Mouse (Mus musculus) embryonic stem cell, embryonic (primary cell): ENCODE measurements at regions not wholly inside any gene's neighbourhood (a gene's known extent, or its start where the extent isn't known, plus 50 kb on each side); places are given as distances from the start of the nearest gene placed in this dataset.

Experiments used
- CTCF ChIA-PET, 4 experiments: fragments of 300-600 bp in 2 of 4; fragments of 350-600 bp in 2 of 4; sonication (Branson Sonifier 250); formaldehyde crosslinking; loops; one replicate each; lab custom pipeline; 2022; ENCODE audit warnings: inconsistent platforms in 2 of 4; lab: Charles Lee
- POLR2A ChIA-PET, 4 experiments: fragments of 300-600 bp in 2 of 4; fragments of 350-600 bp in 2 of 4; sonication (Branson Sonifier 250); formaldehyde crosslinking; loops; one replicate each; lab custom pipeline; 2022; ENCODE audit warnings: antibody characterized with exemption in 4 of 4, inconsistent platforms in 1 of 4; lab: Charles Lee

GRCm38 (mm10) chr5:128492541-128492940 is 59.7 kb upstream of the Tmem132d start:
- ChIA-PET CTCF (interaction anchor here (0.5 to 2.6 kb wide), 10 partner anchors 11 to 1256 kb away, joined by 3 to 23 read pairs (median 10); no protein-coding TSS in a partner anchor), POLR2A (interaction anchor here in 2 of 4 experiments (0.6 to 0.7 kb wide), 2 partner anchors 16 to 852 kb away, joined by 3 read pairs; no protein-coding TSS in a partner anchor)

- POLR2A ChIA-PET: interaction anchor here in 2 of 4 experiments (0.5 to 1.5 kb wide), 7 partner anchors 9 to 532 kb away, joined by 3 to 6 read pairs (median 4); no protein-coding TSS in a partner anchor
Observed at GRCm38 (mm10) chr5:128491155-128491554, 58.3 kb upstream of the Tmem132d start.

DNA sequence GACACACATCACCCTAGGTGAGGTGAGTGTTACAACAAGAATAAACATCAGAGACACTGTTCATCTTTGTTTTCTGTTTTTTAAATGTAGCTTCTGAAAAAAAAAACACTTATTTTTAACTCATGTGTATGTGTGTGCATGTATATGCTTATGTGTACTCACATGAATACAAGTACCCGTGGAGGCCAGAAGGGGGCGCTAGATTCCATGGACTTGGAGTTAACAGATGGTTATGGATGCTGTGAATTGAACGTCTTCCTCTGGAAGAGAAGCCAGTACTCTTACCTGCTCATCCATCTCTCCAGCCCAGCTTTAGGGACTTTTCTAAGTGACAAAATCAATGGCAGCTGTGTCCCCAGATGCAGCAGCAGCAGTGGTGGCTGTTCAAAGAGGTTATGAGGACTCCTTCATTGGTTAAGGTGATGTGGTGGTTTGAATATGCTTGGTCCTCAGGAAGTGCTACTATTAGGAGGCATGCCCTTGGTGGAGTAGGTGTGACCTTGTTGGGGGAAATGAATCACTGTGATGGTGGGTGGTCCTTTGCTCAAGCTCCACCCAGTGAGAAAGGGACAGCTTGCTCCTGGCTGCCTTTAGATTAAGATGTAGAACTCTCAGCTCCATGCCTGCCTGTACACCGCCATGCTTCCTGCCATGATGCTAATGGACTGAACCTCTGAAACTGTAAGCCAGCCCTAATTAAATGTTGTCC is 56.1 kb upstream of the Tmem132d start:
- CTCF ChIA-PET: interaction anchor here (0.5 to 2.8 kb wide), 9 partner anchors 9 to 829 kb away, joined by 3 to 16 read pairs (median 3); no protein-coding TSS in a partner anchor
- POLR2A ChIA-PET: no interaction called here

More at GRCm38 (mm10) chr5:128491155-128491554, 58.3 kb upstream of the Tmem132d start:
- CTCF ChIA-PET: interaction anchor here (0.5 to 2.8 kb wide), 72 partner anchors 8 to 1433 kb away, joined by 3 to 23 read pairs (median 4); partner anchors contain the start of genes Fzd10 (in 2 of the 4) and Glt1d1 (in 1 of the 4)

DNA sequence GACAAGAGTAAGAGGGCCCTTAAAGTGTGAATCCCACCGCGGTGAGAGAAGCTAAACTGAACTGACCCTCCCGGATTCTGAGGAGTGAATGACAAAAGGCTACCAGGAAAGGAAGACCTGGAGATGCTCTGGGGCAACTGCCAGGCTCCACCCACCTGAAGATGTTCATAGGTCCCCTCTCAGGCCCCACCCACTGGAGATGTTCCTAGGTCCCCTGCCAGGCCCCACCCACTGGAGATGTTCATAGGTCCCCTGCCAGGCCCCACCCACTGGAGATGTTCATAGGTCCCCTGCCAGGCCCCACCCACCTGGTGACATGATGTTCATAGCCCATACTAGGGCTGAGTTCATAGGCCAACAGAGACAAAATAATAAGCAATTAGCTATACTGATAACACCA is 54.5 kb upstream of the Tmem132d start:
- CTCF ChIA-PET: interaction anchor here (0.6 to 1.4 kb wide), 7 partner anchors 11 to 396 kb away, joined by 3 to 13 read pairs (median 3); no protein-coding TSS in a partner anchor

DNA sequence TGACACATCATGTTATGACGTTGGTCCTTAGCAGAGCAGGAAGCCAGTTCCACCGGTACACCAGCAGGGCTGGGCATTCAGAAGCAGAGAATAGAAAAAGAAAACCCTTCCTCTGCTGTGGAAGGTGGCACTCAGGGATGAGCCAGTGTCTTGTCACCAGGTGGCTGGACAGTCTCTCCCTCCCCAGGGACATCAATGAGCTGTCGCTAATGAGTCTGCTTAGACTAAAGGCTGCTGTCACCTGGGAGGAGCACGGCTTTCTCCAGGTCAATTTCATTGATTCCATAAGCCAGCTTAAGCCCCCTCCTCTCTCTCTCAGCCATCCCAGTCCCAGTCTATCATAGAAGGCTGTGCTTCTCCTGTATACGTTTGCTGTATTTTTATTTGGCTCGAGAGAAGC is 51.2 kb upstream of the Tmem132d start:
- ChIA-PET CTCF (interaction anchor here in 3 of 4 experiments (0.6 to 2.8 kb wide), 6 partner anchors 15 to 33 kb away, joined by 3 to 13 read pairs (median 4); no protein-coding TSS in a partner anchor), POLR2A (interaction anchor here in 1 of 4 experiments (0.6 to 1.0 kb wide), 3 partner anchors 10 to 169 kb away, joined by 3 read pairs; no protein-coding TSS in a partner anchor)

More for the DNA sequence above, 54.5 kb upstream of the Tmem132d start:
- POLR2A ChIA-PET: interaction anchor here in 1 of 4 experiments (1.1 to 1.6 kb wide), 2 partner anchors 12 to 28 kb away, joined by 3 to 4 read pairs; no protein-coding TSS in a partner anchor

GRCm38 (mm10) chr5:128483441-128483810 is 50.5 kb upstream of the Tmem132d start:
- ChIA-PET POLR2A (interaction anchor here in 2 of 4 experiments (0.6 to 1.5 kb wide), 5 partner anchors 12 to 598 kb away, joined by 3 to 9 read pairs (median 3); no protein-coding TSS in a partner anchor), CTCF (interaction anchor here (0.5 to 2.8 kb wide), 13 partner anchors 7 to 221 kb away, joined by 3 to 13 read pairs (median 6); no protein-coding TSS in a partner anchor)

DNA sequence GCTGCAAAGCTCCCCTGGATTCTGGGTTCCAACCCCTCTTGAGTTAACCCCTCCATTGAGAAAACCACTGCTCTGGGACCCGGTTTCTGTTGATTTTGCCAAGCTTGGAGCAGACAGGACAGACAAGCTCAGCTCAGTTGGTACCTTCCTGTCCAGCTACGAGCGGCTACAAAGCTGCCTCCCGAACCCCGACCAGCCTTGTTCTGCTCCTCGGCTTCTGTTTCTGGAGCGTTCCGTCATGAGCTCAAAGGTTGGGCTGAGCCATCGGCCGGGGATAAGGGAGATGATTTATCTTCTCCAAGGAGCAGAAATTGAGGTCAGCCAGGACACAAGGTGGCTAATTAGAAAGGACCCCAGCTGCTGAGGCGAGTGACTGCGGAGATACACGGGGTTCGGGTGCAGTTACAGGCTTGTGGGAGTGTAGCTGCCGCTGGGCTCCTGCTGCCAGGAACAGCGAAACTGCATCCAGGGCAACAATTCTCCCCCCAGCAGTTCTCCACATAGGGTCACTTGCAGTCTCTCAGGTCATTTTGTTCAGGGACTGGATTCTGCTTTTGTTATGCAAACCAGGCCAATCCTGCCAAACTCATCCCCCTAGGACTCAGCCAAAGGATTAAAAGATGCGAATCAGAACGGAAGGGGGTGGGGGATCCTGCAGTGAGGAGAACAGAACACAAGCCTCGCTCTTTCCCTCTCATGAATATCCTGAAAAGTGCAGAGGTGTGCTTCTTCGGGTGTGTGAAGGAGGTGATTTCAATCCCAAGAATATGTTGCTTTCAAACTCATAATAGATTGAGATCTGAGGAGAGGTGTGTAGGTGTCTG is 50.0 kb upstream of the Tmem132d start:
- ChIA-PET CTCF (interaction anchor here (0.7 to 2.8 kb wide), 13 partner anchors 8 to 221 kb away, joined by 3 to 13 read pairs (median 4); no protein-coding TSS in a partner anchor), POLR2A (interaction anchor here in 1 of 4 experiments (0.9 to 1.5 kb wide), 3 partner anchors 8 to 216 kb away, joined by 3 to 5 read pairs (median 3); no protein-coding TSS in a partner anchor)
